Mouse (Mus musculus) ovary, postnatal 36 days (tissue): ENCODE results near the gene H2afz.
"Not testable (repeated sequence)": the region's sequence is repeated elsewhere in the genome, so short reads cannot be mapped to it uniquely, and the experiment has no call there.

Experiments
- DNase-seq: peaks from one replicate; pipeline ENCODE4 v3.0.0; 2022; ENCODE audit warnings: low spot score, mixed read lengths

Gene H2afz

DNA sequence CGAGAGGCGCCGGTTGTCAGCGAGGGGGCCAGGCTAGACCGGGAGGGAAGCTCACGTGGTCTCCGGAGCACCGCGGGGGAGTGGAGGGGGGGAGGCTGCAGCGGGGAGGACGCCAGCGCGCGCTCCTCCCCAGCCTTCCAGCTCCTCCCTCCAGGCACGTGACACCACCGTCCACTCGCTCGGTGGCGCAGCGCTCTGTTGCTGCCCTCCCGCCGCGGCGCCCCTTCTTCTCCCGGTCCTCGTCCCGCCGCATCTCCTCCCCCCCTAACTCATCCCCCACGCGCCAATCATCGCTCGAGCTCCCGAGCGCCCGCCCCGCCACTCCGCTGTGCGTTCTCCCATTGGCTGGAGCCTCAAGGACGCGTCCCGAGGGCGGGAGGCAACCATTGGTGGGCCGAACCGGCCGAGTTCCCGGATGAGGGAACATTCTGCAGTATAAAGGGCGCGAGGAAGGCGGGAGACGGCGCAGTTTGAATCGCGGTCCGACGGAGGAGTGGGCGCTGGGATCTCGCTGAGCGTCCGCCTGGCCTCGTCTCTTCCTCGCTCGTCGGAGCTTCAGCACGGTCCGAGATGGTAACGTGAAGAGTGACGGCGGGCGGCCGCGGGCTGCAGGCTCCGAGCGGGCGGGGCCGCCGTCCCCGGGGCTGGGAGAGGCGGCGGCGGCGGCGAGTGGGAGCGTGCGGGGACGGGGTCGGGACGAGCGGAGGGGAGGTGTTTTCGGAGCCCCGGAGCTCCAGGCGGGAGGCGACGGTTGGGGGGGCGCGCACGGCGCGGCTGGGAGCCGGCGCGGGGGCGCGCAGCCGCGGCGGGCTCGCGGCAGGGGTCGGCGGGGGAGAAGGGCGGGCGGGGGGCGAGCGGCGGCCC is at the start of gene H2afz:
Gene H2afz, plus strand, starts transcription at position 364 of the 864 bp plus-strand sequence.
- DNase-seq, result peak; percentile 99

DNA sequence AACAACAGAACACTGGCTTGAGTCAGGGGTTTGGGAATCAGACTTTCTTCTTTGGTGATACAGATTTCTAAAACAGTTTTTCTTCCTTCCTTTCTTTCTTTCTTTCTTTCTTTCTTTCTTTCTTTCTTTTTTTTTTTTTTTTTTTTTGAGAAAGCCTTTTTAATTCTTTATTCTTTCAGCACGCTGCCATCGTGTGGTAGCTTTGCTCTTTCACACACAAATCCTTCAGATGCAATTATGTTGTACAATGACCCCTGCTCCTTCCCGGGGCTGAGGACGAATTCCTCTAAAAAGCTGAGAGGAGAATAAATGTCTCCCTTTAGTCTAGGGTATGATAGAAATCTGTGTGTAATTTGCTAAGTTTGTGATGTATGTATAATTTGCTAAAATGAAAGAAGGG is 45.6 kb upstream of the H2afz start:
- no peak for DNase-seq

DNA sequence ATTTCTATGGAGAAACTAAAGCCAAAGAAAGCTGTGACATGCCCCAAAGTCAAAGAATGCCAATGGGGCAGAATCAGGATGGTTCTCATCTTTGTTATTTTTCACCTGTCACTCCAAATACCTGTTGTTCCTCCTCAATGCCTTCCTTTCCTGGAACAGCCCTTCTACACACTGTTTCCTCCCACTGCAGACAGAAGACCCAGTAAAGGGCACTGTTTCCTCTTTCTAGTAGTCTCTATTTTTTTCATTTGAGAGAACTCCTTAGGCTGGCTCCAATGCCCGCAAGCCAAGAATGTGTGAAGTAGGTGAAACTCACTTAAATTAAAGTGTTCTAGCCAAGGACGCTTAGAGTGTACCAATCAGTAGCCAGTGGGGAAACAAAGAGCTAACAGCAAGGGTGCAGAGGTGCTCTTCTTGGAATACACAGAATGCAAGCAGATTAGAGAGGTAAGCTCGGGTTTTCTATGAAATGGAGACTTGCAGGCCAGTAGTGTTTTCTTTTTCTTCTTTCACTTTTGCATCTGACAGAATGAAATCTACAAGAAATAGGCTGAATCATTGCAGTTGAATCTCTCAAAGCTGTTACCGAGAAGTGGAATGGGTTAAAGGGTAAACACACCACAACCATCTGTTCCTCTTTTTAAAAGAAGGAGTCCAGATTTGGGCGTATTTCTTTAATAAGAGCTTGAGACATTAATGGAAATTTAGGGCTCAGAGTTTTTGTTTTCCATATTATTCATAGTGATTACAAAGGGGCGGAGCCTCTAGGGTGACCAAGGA is 43.4 kb upstream of the H2afz start:
- DNase-seq, result no peak

DNA sequence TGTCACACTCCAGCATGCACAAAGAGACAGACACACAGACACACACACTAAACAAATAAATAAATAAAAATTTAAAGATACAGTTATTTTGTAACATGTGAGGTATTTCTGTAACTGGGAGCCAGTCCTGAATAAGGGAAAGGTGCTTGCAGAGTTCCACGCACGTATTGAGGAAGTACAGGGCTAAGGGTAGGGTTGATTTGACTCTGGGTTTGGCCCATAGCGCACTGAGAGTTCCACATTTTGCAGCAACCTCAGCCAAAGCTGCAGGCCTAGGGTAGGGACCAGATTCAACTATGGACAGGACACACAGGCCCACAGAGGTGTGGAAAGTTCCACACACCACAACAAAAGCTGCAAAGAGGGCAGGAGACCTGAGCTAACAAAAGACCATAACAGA is 41.0 kb upstream of the H2afz start:
- no peak for DNase-seq

DNA sequence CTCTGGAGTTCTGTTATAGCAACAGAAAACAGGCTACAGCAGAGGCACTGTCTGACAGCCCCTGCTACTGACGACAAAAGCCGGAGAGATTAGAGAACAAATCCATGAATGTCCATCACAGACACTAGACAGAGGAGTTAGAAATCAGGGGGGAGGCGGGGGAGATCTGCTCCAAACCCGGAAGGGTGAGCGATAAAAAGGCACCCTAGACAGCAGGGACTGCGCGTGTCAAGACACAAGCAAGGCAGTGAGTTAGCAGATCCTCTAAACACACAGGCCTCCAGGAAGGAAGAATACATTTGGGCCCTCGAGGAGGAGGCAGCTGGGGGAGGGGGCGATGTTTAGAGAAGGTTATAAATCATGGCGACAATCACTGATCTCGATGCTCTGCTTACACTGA is 36.6 kb upstream of the H2afz start:
- DNase-seq, result no peak

DNA sequence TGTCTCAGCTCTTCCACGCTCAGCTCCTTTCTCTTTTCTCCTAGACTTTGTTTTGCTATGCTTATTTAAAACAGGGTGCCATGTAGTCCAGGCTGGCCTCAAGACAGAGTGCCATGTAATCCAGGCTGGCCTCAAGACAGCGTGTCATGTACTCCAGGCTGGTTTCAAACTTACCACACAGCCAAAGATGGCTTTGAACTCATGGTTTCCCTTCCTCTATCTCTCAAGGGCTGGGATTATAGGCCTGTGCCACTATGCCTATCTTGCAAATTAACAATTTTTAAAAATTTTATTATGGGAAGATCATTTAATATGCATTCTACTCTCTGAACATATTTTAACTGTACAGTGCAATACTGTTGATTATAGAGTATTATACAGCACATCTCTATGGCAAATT is 33.1 kb upstream of the H2afz start:
- no peak for DNase-seq

DNA sequence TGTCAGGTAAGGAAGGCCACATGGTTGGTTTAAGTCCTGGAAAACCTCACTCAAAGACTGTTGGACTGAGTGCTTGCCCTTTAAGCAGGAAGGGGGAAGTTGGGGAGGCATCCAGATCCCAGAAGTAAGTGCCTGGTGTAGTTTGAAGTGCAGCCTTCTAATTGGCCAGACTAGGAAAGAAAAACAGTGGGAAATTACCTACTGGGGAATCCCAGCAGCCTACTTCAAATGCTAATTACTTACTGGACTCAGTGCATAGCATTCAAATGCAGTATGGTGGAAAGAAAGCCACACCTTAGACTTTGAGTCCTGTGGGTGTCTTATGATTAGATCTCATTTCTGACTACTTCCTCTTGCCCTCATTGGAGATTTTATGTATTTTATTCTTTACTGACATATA is 31.2 kb upstream of the H2afz start:
- no peak for DNase-seq

DNA sequence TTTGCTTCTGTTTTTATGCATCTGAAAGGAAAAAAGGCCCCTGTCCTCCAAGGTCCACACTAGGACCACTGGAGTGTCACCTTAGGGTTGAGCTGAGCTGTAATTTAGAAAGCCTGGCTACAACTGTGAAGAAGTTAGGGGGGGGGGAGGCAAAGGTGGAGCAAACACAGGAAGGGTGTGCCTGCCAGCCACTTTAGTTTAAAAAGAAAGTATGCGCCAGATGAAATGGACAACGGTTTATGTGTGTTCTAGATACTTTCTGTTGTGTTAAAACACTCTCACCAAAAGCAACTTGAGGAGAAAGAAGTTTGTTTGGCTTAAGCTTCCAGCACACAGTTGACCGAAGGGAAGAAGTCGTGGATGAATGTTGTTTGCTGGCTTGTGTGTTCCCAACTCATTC is 30.6 kb upstream of the H2afz start:
- no peak for DNase-seq

DNA sequence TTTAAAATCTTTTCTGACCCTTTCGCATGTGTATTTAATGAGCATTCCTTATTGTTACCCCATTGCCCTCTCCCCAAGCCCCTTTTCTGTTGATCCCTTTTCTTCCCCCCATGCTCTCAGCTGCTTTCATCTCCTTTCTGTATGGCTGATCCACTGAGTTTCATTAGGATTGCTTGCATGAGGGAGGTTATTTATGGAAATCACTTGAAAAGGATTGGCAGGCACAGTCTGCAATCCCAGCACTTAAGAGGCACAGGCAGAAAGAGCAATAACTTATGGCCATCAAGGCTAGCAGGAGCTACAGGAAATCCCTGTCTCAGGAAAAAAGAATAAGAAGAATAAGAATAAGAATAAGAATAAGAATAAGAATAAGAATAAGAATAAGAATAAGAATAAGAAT is 27.7 kb upstream of the H2afz start:
- DNase-seq, result no peak

DNA sequence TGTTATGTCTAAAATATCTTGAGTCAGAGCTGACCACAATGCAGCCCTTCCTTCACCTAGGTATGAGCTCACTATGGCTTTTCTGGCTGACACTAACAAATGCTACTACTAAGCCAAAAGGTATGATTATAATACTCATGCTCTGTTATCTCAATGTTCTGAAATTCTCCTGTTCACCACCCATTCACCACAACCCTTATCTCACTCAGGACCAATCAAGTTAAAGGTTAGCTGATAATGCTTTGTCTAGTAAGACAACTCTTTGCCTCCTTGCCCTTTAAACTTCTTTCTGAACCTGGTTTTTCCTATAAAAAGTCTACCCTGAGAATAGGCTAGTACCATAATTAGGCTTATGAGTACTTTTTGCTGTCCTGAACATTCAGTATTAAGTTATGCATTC is 26.1 kb upstream of the H2afz start:
- no peak for DNase-seq

DNA sequence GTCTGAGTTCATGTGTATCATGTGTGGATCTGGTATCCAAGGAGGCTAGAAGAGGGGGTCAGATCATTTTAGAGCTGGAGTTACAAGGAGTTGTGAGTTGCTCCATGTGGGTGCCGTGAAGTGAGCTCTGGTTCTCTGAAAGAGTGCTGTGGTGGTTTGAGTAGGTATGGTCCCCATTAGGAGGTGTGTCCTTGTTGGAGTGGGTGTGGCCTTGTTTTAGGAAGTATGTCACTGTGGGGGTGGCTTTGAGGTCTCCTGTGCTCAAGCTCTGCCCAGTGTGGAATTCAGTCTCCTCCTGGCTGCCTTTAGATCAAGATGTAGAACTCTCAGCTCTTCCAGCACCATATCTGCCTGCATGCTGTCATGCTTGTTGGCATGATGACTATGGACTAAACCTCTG is 21.3 kb upstream of the H2afz start:
- DNase-seq, result no peak

DNA sequence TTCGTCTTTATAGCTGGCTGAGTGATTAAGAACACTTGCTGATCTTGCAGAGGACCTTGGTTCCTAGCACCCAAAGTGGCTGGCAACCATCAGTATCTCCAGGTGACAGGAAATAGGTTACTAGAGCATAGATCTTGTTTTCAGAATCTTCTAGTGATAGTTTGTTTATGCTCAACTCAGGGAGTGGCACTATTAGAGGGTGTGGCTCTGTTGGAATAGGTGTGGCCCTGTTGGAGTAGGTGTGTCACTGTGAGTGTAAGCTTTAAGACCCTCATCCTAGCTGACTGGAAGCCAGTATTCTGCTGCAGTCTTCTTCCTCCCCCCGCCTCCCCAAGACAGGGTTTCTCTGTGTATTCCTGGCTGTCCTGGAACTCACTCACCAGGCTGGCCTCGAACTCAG is 20.0 kb upstream of the H2afz start:
- no peak for DNase-seq

DNA sequence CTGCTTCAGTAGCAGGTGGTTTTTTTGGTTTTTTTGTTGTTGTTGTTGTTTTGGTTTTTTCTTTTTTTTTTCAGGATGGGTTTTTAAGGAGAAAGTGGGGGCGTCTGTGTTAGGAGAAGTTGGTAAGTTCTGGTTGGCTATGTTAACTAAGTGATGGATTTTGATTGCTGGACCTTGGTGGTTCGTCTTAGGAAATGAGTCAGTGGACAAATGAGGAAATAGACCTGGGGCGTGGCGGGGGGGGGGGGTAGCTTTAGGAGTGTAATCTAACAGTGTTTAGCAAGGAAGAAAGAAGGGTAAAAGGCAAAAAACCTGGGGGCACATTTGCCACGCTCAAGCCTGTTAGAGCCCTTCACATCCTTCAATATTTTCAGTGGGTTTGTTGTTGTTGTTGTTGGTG is 17.7 kb upstream of the H2afz start:
- DNase-seq, result no peak

DNA sequence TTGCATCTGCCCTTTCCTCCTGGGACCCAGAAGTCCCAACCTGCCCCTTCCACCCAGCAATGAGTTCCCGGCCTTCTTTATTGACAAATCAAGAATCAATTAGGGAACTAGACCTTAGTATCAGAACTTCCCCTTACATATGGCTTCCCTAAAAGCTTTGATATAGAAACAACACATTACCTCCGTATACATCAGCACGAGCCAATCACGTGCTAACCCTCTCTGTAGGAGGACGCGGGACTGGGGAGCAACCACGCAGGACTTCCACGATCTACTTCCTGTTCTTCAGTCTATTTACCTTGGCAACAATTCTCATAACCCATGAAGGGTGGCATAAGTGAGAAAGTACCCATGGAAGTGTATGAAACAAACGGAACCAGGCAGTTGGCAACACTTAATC is 15.9 kb upstream of the H2afz start:
- DNase-seq, result no peak

DNA sequence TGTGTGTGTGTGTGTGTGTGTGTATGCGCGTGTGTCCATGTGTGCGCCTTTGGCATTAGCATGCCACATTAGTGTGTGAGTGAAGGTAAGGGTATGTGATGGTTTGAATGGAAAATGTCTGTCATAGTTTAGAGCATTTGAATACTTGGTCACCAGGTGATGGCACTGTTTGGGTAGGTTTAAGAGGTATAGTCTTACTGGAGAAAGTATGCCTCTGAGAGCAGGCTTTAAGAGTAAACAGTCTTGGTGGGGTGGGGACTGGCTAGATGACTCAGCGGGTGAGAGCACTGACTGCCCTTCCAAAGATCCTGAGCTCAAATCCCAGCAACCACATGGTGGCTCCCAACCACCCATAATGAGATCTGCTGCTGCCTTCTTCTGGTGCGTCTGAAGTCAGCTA is 14.6 kb upstream of the H2afz start:
- no peak for DNase-seq

DNA sequence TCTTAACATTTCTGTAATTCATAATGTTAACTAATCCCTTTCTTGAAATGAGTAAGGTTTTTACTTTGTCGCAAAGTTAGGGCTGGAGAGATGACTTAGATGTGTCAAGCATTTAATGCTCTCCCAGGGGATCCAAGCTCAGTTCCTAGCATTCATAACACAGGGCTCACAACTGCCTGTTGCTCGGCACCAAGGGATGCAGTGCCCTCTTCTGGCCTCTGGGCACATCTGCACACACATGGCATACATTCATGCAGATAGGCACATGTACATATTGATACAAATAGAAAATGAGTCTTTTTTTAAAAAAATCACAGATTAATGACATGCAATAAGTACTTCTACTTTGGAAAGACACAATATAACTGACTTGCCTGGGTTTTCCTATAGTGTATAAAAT is 13.1 kb upstream of the H2afz start:
- no peak for DNase-seq

DNA sequence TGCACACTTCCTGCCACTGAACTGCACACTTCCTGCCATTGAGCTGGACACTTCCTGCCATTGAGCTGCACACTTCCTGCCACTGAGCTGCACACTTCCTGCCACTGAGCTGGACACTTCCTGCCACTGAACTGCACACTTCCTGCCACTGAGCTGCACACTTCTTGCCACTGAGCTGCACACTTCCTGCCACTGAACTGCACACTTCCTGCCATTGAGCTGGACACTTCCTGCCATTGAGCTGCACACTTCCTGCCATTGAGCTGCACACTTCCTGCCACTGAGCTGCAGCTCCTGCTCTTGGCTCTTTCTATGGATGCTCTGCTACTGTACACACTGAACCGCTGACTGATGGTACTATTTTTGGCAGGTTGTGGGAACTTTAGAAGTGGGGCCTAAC is 11.3 kb upstream of the H2afz start:
- DNase-seq, result not testable (repeated sequence)

DNA sequence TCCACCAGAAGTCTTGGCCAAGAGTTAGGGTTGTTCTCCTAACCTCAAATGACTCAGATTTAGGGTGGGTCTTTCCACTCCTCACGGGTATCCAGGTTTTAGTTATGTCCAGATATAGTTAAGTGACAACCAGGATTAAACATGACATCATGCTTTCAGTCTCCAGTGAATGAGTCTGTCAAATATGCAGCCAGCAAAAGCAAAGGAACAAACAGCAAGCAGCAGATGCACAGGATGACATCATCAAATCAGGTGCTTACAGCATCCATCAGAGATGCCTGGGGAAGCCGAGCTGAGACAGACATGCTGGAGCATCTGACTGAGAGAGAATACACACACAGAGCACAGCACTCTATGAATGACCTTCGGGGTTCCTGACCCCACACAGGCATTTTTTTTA is 9.0 kb upstream of the H2afz start:
- DNase-seq, result no peak

DNA sequence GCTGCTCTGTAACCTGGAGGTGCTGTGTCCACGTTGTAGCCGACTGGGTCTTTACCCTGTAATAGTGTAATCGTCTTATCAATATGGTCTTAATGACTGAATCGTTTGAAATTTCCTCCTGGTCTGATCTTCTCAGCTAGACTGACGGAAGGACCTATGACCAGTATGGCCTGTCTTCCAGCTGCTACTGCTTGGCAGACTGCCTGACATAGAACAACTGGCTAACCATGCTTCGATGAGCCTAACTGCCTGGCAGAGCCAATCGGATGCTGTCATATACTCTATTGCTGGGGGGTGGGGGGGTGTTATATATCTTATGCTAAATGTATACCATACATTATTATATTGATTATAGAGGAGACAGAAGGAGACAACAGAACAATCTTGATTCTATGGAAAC is 8.2 kb upstream of the H2afz start:
- no peak for DNase-seq

DNA sequence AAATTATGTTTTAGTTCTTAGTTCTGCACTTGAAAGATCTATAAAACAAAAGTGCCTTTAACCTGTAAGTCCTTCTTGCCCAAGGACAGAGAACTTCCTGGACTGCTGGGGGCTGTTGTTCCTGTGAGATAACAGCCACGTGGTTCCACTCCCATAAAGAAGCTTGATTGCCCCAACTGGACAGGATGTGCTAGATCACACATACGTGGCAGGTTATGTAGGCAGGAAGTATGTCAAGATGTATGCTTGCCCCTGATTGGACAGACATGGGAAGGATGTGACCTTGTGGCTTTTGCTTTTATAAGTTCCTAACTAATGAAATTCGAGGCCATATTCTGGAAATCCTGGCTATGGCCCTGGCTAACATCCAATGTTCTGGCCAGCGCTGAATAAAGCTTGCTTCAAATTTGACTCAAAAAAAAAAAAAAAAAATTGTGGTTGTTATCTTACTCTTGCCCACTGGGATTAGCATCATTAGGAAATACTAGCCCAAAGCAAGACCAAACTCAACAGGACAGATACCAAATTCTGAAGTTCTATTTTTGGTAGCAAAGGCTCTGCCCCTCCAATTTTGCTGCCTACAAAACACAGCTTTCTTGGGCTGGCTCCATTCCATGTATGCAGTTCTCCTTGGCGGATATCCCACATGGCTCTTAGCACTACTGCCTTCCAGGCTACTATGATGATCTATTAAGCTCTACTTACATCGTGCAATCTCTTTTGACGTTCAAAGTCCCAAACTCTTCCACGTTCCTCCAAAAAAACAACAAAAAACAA is 3.7 kb upstream of the H2afz start:
- no peak for DNase-seq

DNA sequence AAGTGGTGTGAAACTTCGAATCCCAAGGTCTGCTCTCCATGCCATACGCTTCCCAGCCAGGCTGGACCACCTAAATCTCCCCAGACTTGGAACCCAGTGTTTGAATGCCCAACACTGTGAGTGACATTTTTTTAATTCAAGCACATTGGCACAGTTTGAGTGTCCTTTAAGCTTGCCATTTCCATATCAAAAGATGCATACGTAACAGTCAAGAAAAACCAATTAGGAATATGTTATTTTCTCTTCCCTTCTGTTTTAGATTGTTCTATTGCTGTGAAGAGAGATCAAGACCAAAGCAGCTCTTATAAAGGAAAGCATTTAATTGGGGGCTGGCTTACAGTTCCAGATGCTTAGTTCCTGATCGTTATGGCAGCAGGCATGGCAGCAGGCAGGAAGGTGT is 2.9 kb upstream of the H2afz start:
- DNase-seq, result no peak

DNA sequence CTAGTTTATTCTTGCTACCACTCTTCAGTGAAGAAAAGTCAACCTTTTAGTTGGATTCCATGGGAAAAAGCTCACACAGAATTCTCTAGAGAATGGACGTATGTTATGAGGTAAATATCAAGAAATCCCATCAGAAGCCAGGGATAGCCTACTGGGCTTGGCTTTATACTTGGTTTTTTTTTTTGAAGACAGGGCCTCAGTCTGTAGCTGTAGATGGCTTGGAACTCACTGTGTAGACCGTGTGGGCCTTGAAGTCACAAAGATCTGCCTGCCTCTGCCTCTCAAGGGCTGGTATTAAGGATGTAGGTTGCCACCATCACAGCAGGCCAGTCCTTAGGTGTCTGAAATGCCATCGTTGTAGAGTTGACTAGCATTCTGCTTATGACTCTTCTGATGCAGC is 1.7 kb upstream of the H2afz start:
- no peak for DNase-seq
